Mouse (Mus musculus) cerebellum, adult 2 months (tissue): ENCODE results near the gene Fkbp14.

ENCODE experiments used
- CTCF ChIP-seq: fragments of 200-500 bp; IDR thresholded peaks from 2 replicates; pipeline ENCODE4 v1.5.1; 2011; ENCODE audit warnings: low read depth, mild to moderate bottlenecking, control low read depth, low read length, moderate library complexity, borderline replicate concordance; ENCODE audit not compliant: insufficient read depth
- POLR2A ChIP-seq: fragments of 200-500 bp; IDR thresholded peaks from 2 replicates; pipeline ENCODE4 v1.6.1; 2011; ENCODE audit warnings: low read length, control low read depth, borderline replicate concordance; ENCODE audit not compliant: insufficient read depth

- TF ChIP-seq CTCF = 0 out of 2 replicates have a peak, but pooled peaks have one; percentile 3
- no peak for TF ChIP-seq POLR2A
Measured at GRCm38 (mm10) chr6:54553632-54554031, 43.5 kb downstream of the Fkbp14 start.
